Mouse (Mus musculus): ENCODE measurements around the gene Nthl1. TPM values are rescaled to one million over a fixed set of nuclear protein-coding genes. Genes with fewer than 3 reads are reported as not detected.
A peak's percentile ranks its signal among the peaks of the same experiment; 100 is the strongest.

Gene Nthl1
- polyA plus RNA-seq, 1 experiment = 3.7 TPM

GRCm38 (mm10) chr17:24644875-24645721 lies 12.6 kb downstream of the Nthl1 start:
- Histone ChIP-seq H3K27ac (ENCODE audit: control insufficient read depth, insufficient read depth, low read depth, low read length) (peak overlapping the region; percentile 21; the same call in 1 of the 2 replicates), H3K36me3 (ENCODE audit: control insufficient read depth, insufficient read depth, low read length) (no peaks in the 10 kb centered on the region), H3K4me1 (ENCODE audit: control insufficient read depth, insufficient read depth, low read length) (peaks cover 13% of the 10 kb centered on the region), H3K27me3 (ENCODE audit: control insufficient read depth, insufficient read depth, low read length) (no peaks in the 10 kb centered on the region), H3K4me3 (ENCODE audit: control insufficient read depth, low read depth, low read length) (no peak overlapping the region)
- TF ChIP-seq POLR2A (IDR thresholded peaks at IDR 0.05; ENCODE audit: control insufficient read depth, low read depth, low read length) (no peak), CTCF (IDR thresholded peaks at IDR 0.05; ENCODE audit: control insufficient read depth, insufficient read depth, insufficient replicate concordance, low read depth, low read length) (no peak)

- Histone ChIP-seq H3K4me3 (ENCODE audit: control insufficient read depth, low read depth, low read length) (no peak overlapping the region), H3K4me1 (ENCODE audit: control insufficient read depth, insufficient read depth, low read length) (peaks cover 15% of the 10 kb centered on the region), H3K27ac (ENCODE audit: control insufficient read depth, insufficient read depth, low read depth, low read length) (no peak overlapping the region), H3K36me3 (ENCODE audit: control insufficient read depth, insufficient read depth, low read length) (no peaks in the 10 kb centered on the region), H3K27me3 (ENCODE audit: control insufficient read depth, insufficient read depth, low read length) (no peaks in the 10 kb centered on the region)
- no peak for TF ChIP-seq CTCF (IDR thresholded peaks at IDR 0.05; ENCODE audit: control insufficient read depth, insufficient read depth, insufficient replicate concordance, low read depth, low read length)
- no peak for TF ChIP-seq POLR2A (IDR thresholded peaks at IDR 0.05; ENCODE audit: control insufficient read depth, low read depth, low read length)
Observed at GRCm38 (mm10) chr17:24645916-24646315, 13.4 kb downstream of the Nthl1 start.

DNA sequence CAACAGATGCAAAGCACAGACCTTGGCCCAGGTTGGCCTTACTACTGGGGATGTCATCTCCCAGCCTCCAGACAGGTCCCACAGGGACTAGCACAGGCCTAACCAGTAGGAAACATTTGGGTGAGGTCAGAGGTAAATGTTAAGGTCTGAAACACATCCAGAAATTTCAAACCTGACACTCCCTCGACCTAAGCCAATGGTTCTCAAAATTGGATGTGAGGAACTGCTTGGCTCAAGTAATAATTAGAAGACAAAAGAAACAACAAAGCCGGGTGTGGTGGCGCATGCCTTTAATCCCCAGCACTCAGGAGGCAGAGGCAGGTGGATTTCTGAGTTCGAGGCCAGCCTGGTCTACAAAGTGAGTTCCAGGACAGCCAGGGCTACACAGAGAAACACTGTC lies 13.9 kb downstream of the Nthl1 start:
- H3K27ac ChIP-seq (ENCODE audit: control insufficient read depth, insufficient read depth, low read depth, low read length) = no peak overlapping the region

DNA sequence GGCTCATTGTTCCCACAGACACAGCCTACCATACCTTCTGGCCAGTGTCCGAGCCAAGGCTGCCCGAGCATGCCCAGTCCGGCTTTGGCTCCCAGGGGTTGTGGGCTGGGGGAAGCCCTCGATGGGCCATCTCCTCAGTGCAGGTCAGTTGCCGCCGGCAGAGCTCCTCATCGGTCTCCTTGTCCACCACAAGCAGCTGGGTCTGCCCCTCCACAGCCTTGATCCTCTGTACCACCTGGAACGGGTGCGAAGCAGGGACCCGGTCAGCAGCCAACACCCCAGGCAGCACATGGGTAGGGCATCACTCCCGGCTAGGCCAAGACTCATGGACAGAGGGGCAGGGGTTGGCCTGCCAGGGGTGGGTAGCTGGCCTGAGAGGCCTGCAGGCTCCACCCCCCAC lies 15.0 kb downstream of the Nthl1 start:
- peaks cover 15% of the 10 kb centered on the region for H3K4me1 ChIP-seq (ENCODE audit: control insufficient read depth, insufficient read depth, low read length)
- no peaks in the 10 kb centered on the region for H3K36me3 ChIP-seq (ENCODE audit: control insufficient read depth, insufficient read depth, low read length)
- no peak overlapping the region for H3K27ac ChIP-seq (ENCODE audit: control insufficient read depth, insufficient read depth, low read depth, low read length)
- H3K4me3 ChIP-seq (ENCODE audit: control insufficient read depth, low read depth, low read length) = no peak overlapping the region
- H3K27me3 ChIP-seq (ENCODE audit: control insufficient read depth, insufficient read depth, low read length) = no peaks in the 10 kb centered on the region
- TF ChIP-seq POLR2A (IDR thresholded peaks at IDR 0.05; ENCODE audit: control insufficient read depth, low read depth, low read length) = no peak

More for the DNA sequence above, 13.9 kb downstream of the Nthl1 start:
- Histone ChIP-seq H3K4me1 (ENCODE audit: control insufficient read depth, insufficient read depth, low read length) (peaks cover 15% of the 10 kb centered on the region), H3K27me3 (ENCODE audit: control insufficient read depth, insufficient read depth, low read length) (no peaks in the 10 kb centered on the region), H3K36me3 (ENCODE audit: control insufficient read depth, insufficient read depth, low read length) (no peaks in the 10 kb centered on the region), H3K4me3 (ENCODE audit: control insufficient read depth, low read depth, low read length) (no peak overlapping the region)
- no peak for TF ChIP-seq POLR2A (IDR thresholded peaks at IDR 0.05; ENCODE audit: control insufficient read depth, low read depth, low read length)
- TF ChIP-seq CTCF (IDR thresholded peaks at IDR 0.05; ENCODE audit: control insufficient read depth, insufficient read depth, insufficient replicate concordance, low read depth, low read length) = no peak

GRCm38 (mm10) chr17:24648731-24649377 lies 16.4 kb downstream of the Nthl1 start:
- H3K36me3 ChIP-seq (ENCODE audit: control insufficient read depth, insufficient read depth, low read length) = no peaks in the 10 kb centered on the region
- H3K4me1 ChIP-seq (ENCODE audit: control insufficient read depth, insufficient read depth, low read length) = peaks cover 17% of the 10 kb centered on the region
- TF ChIP-seq POLR2A (IDR thresholded peaks at IDR 0.05; ENCODE audit: control insufficient read depth, low read depth, low read length) (no peak), CTCF (IDR thresholded peaks at IDR 0.05; ENCODE audit: control insufficient read depth, insufficient read depth, insufficient replicate concordance, low read depth, low read length) (no peak)
- H3K27me3 ChIP-seq (ENCODE audit: control insufficient read depth, insufficient read depth, low read length) = no peaks in the 10 kb centered on the region
- H3K27ac ChIP-seq (ENCODE audit: control insufficient read depth, insufficient read depth, low read depth, low read length) = no peak overlapping the region
- peak overlapping the region; percentile 1; the same call in 1 of the 2 replicates for H3K4me3 ChIP-seq (ENCODE audit: control insufficient read depth, low read depth, low read length)

DNA sequence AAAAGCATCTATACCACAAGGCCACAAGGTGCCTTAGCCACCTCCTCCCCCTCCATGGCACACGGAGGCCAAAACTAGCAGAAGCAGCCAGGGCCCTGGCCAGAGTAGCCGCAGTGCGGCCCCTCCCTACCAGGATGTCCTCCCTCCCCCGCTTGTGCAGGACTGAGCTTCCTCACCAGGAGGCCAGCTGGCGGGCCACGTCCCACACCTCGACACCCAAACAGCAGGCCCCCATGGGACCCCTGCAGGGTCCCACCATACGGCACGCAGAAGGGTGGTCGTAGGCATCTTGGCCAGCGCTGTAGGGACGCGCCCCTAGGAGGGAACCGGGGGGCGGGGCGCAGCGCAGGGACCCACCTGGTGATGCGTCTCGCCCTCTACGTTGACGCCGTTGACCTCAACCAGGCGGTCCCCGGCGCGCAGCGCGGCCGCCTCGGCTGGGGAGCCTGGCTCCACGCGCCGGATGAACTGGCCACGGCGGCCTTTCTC lies 17.1 kb downstream of the Nthl1 start:
- Histone ChIP-seq H3K4me3 (ENCODE audit: control insufficient read depth, low read depth, low read length) (peak overlapping the region; percentile 81), H3K27ac (ENCODE audit: control insufficient read depth, insufficient read depth, low read depth, low read length) (peak overlapping the region; percentile 60; the same call in 1 of the 2 replicates), H3K27me3 (ENCODE audit: control insufficient read depth, insufficient read depth, low read length) (no peaks in the 10 kb centered on the region), H3K36me3 (ENCODE audit: control insufficient read depth, insufficient read depth, low read length) (no peaks in the 10 kb centered on the region), H3K4me1 (ENCODE audit: control insufficient read depth, insufficient read depth, low read length) (peaks cover 16% of the 10 kb centered on the region)
- TF ChIP-seq POLR2A (IDR thresholded peaks at IDR 0.05; ENCODE audit: control insufficient read depth, low read depth, low read length) (no peak), CTCF (IDR thresholded peaks at IDR 0.05; ENCODE audit: control insufficient read depth, insufficient read depth, insufficient replicate concordance, low read depth, low read length) (no peak)

- no peaks in the 10 kb centered on the region for H3K27me3 ChIP-seq (ENCODE audit: control insufficient read depth, insufficient read depth, low read length)
- no peaks in the 10 kb centered on the region for H3K36me3 ChIP-seq (ENCODE audit: control insufficient read depth, insufficient read depth, low read length)
- H3K27ac ChIP-seq (ENCODE audit: control insufficient read depth, insufficient read depth, low read depth, low read length) = peak within 1 kb of the TSS; percentile 60; the same call in 1 of the 2 replicates
- TF ChIP-seq POLR2A (IDR thresholded peaks at IDR 0.05; ENCODE audit: control insufficient read depth, low read depth, low read length) (no peak), CTCF (IDR thresholded peaks at IDR 0.05; ENCODE audit: control insufficient read depth, insufficient read depth, insufficient replicate concordance, low read depth, low read length) (no peak)
- H3K4me1 ChIP-seq (ENCODE audit: control insufficient read depth, insufficient read depth, low read length) = peaks cover 15% of the 10 kb centered on the region
- H3K4me3 ChIP-seq (ENCODE audit: control insufficient read depth, low read depth, low read length) = peak within 1 kb of the TSS; percentile 81
Observed at GRCm38 (mm10) chr17:24650070-24650616, 17.7 kb downstream of the Nthl1 start, which contains the start of gene Slc9a3r2. Gene Slc9a3r2 (minus strand): TSS chr17:24650327.
